Mouse (Mus musculus): Measurements from ENCODE around the gene Defb25.

- TF ChIP-seq CTCF (IDR thresholded peaks at IDR 0.05; ENCODE audit: low read depth) = no peak
- TF ChIP-seq EP300 (IDR thresholded peaks at IDR 0.05; ENCODE audit: low read depth) = no peak
These were observed 38.3 kb upstream of the Defb25 start for GRCm38 (mm10) chr2:152661163-152661562.
